Mouse (Mus musculus): Measurements from ENCODE around the gene Krt80. TPM values are rescaled to one million over a fixed set of nuclear protein-coding genes. Genes with fewer than 3 reads are reported as not detected.

Krt80 gene
- total RNA-seq, 2 experiments from 2014 or later, result 1.4 to 3.8 TPM

DNA sequence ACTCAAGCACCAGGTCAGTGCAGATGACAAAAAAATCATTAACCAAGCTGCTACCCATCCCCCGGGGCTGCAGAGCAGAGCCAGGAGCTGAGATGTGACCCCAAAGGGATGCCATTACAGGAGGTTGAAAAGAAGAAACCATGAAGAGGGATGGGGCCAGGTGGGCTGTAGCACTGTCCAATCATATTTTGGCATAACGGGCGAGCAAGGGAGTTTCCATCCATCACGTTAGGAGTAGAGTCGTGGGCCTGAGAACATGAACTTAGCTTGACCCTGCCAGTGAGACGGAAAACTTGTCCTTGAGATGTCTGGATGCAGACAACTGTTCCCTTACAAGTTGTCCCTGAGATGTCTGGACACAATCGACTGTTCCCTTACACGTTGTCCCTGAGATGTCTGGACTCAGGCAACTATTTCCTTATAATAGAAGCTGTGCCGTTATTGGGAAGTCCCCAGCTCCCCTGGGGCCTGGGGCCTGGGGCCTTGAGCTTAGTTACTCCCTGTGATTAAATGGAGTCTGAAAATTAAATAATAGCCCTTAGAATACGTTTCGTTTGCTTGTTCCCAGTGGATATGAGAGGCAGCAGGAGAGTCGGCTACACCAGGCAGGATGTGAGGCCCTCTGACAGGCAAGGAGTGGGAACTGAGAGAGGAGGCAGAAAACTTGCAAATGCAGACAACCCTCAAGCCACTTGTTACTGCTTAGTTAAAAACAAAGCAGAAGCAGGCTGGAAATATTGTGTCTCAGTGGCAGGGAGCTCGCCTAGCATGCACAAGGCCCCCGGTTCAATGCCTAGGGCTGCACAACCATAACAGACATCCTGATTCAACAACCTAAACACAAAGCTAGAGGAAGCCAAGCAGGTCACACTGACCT lies 50.8 kb downstream of the Krt80 start:
- DNase-seq (ENCODE audit: low spot score), result no peak

DNA sequence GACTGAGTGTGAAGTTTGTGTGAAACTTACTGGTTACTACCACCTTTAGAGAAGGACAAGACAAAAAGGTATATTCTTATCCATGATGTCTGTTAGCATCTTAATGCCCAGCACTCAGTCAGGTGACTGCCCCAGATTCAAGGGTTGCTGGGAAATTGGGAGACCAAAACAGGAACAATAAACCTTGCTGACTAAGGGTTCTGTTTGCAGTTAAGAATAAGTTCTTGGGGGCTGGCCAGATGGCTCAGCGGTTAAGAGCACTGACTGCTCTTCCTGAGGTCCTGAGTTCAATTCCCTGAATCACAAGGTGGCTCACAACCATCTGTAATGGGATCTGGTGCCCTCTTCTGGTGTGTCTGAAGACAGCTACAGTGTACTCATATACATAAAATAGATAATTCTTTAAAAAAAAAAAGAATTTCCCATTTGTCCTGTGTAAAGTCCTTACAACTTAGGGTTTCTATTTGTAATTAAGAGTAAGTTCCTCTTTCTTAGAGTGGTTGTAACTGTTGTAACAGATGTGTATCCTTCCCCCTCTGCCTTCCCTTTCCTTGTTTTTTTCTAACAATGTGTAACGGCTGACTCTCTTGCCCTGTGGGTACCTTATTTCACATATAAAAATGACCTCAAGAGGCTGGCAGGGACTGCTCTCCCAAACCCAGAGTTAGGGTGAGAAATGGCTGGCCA lies 52.0 kb downstream of the Krt80 start:
- DNase-seq (ENCODE audit: low spot score), result no peak

DNA sequence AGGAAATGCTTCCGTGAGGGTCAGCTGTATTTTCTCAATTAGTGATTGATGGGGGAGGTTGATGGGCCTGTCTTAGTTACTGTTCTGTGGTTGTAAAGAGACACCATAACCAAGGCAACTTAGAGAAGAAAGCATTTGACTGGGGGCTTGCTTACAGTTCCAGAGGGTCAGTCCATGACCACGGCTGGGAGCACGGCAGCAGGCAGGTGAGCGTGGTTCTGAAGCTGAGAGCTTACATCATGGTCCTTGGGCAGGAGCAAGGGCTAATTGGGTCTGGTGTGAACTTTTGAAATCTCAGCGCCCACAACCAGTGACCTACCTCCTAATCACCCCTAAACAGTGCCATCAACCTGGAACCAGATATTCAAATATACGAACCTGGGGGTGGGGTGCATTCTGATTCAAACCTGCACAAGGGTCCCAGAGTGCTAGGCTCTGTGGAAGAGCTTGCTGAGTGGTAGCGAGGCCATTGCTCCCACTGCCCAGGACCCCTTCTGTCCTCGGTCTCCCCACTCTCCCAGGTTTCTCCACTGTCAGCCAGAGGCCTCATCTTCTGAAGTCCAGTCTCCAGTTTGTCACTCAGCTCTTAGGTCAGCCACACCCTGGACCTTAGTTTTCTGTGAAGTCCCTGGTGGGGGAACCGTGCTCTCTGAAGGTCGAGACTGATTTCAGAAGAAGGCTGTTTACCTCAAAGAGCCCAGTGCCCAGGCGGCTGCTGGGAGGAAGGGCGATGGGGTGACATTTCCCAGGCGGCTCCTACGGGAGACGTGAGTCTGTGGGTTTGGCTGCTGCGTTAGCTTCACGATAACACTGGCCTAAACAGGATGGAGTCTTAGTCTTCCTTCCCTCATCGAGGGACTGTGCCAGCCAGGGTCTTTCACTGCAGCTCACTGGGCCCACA lies 52.8 kb downstream of the Krt80 start:
- DNase-seq (ENCODE audit: low spot score), result no peak

DNA sequence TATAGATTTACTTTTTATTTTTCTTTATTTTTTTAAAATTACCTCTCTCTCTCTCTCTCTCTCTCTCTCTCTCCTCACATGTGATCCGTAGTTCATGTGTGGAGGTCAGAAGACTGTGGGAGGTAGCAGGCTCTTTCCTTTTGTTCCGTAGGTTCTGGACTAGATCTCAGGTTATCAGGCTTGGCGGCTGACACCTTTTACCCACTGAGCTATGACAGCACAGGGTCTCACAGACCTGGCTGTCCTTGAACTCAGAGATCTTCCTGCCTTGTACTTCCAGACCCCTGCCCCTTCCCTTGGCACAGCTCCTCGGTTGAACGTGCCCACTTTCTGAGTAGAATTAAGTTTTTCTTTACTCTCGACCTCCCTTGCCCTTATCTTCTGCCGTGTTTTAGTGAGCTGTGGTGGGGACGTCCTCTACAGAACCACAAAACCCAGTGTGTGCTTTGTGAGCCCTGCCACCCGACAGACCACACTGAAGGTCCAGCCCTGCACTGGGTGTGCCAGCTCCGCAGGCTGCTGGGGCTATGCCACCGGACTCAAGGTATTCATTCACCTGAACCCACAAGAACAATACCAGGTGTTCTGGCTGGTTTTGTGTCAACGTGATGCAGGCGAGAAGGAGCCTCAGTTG lies 53.6 kb downstream of the Krt80 start:
- no peak for DNase-seq (ENCODE audit: low spot score)

DNA sequence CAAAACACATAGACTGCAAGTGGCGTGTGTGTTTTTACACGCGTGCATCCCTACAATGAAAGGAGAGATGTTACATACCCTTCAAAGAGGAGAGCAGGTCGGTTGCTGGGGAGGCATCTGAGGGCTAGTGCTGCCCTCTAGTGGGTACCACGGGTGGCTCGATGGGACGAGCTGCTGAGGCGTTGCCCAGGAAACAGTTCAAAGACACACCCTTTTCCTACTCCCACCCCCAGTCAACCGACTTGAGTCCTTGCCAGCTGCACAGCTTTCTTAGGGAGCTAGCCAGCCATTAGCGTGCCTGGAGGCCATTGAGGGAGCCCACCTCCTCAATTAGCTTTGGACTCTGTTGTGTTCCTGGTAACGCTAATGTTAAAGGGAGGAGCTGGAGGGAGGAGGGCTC lies 54.1 kb downstream of the Krt80 start:
- DNase-seq (ENCODE audit: low spot score), result peak; percentile 93

DNA sequence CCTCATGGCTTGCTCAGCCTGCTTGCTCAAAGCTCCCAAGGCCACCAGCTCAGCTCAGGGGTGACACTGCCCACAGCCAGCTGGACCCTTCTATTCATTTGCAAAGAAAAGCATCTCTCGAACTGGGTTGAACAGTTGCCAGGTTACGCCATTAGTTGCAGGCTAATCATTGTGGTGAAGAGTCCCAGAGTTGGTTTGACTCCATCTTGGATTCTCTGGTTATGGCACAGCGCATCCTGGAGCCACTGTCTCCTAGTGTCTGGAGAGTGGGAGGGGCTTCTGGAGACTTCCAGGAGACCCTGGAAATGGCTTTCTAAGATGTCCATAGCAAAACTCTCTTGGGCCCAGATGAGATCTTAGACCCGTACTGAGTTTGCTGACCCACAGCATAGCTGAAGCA lies 54.6 kb downstream of the Krt80 start:
- no peak for DNase-seq (ENCODE audit: low spot score)

DNA sequence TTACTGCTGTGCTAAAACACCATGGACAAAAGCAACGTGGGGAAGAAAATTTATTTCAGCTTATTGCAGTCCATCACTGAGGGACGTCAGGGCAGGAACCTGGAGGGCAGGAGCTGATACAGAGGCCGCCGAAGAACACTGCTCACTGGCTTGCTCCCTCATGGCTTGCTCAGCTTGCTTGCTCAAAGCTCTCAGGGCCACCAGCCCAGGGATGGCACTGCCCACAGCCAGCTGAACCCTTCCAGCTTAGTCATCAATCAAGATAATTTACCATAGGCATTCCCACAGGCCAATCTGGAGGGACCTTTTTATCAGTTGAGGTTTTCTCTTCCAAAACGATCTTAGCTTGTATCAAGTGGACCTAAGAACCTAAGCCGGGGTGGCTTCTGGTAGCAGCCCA lies 58.0 kb downstream of the Krt80 start:
- no peak for DNase-seq (ENCODE audit: low spot score)

DNA sequence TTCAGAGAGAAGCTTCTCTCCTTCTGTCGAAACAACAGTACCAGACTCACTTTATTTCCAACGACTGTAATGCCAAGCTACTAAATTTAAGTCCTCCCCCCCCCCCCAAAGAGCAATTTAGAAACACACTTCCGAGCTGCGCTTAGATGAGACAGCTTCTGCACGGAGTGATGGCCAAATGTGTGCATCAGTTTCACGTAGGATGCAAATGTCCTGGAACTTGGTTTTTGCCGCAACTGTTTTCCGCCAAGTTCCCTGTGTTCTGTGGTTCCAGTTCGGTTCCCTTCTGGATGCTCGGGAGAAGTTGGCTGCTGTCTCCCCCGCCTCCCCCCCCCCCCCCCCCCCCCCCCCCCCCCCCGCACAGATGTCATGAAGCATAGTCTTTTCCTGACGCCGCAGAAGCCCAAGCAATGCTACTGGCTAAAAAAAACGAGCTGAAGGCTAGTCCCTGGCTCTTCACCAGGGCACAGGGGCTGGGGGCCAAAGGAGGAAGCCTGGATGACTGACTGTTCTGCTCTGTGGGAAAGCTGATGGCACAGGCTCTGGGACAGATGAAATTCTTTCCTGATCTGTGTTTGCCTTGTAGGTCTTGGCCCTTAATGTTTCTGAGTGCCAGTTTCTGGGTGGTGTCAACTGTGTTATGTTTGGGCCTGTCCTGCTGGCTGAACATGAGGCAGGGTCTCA lies 58.7 kb downstream of the Krt80 start:
- peak; percentile 67 for DNase-seq (ENCODE audit: low spot score)

DNA sequence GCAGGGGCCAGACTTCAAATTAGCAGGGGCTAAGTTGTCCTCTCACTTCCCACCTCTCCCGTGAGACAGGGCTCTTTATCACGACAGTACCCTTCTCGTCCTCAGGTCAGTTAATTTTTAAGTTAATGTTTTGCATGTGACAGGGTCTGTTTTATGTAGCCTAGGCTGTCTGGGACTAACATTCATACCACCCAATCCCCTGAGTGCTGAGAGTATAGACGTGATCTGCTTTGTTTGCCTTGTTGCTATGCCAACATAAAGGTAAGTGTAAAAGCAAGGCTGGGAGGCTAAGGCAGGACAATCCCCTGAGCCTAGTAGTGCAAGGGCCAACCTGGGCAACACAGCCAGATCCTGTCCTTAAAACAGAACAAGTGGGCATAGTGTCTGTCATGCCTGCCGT lies 60.5 kb downstream of the Krt80 start:
- DNase-seq (ENCODE audit: low spot score), result no peak

DNA sequence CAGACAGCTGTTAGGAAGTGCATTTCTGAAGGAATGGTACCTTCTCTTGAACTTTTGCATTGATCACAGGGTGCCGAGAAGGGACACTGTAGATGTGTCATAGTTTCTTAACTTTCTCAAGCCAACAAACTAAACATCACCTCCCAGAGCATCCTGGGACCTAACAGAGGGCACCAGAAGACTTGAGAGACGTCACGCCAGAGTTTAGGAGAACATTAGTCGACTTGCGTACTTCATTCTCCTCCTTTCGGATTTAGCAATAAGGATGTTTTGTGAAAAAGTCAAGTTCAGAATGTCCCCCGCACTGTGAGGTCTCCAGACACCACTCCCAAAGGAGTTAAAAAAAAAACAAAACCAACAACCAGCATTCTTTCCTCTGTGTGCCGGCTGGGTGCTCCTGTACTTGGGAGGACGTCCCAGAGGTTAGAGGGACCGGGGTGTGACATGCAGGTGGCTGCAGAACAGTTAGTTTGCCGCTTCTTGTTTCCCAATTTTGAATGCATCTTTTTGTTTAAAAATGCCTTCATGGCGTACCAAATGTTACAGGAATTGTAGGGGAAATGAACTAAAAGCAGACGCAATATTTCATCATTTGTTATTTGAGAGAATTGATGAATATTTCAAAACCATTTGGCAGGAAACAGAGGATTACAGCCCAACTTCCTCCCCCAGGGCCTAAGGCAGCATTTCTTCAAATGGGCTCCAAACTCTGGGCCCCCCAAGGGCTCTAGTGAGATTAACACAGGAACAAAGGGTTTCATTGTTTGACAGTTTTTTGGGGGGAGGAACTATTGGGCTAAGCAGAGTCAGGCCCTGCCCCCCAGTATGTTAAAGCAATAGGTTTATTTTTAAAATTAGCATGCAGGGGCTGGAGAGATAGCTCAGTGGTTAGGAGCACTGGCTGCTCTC lies 61.3 kb downstream of the Krt80 start:
- peak; percentile 60 for DNase-seq (ENCODE audit: low spot score)

DNA sequence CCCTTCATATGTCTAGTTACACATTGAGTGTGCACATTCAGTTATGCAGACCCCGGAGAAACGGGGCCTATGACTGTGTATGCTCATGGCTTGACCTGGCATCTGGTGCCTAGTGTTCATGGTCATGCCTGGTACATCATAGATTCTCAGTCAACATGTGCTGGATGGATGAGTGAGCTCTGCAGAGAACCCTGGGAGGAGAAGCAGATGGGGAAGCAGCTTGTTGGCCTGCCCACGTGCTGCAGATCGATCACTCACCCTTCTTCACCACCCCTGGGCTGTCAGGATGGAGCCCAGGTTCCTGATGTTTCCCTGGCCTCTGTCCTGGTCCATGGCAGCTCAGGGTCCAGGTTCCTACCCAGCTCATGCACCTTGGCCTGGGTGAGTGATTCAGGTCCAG lies 63.5 kb downstream of the Krt80 start:
- no peak for DNase-seq (ENCODE audit: low spot score)

DNA sequence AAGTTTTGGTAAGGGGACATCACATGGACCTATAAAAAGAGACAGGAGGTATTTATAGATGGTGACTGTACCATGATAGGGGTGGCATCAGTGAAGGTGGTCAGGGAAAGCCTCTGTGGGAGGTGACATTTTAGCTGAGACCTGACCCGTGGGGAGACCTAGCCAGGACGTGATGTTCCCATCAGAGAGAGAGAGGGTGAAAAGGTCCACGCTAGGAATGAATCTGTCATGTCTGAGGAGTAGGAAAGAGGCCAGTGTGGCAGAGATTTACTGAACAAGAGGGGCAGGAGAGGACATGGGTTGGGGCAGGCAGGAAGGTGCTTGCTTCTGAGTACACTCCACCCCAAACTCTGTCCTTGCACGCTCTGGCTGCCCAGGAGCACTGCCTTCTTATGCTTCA lies 66.1 kb downstream of the Krt80 start:
- peak; percentile 82 for DNase-seq (ENCODE audit: low spot score)

DNA sequence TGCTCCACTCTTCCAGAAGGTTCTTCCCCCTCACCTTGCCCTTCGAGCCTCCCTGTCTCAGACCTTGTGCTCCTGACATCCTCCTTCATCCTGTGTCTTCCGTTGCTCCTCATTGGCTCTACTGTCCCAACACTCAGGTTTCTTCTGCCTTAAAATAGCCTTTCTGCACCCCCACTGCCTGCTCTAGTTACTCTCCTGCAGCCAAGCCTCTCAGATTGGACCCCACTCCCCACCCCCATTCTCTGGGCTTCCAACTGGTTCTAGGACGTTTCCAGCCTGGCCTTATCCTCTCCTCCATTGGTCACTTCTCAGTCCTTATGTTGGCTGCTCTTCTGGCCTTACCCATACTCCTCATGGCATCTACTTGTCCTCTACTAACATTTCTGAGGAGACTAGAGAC lies 67.8 kb downstream of the Krt80 start:
- peak; percentile 86 for DNase-seq (ENCODE audit: low spot score)

DNA sequence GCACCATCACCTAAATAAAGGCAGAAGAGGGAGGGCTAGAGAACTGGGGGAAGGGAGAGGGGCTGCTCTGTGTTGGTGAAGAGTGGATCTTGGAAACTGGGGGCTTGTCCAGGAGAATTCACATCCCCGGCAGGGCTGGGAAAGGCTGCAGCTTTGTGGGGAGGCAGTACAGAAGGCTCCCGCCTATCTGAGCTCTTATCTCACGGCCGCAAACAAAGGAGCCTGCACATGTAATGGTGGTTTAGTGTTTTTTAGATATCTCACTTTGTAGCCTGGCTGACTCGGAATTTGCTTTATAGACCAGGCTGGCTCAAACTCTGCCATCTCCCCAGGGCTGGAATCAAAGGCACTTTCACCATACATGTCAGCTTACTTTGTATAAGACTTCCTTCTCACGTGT lies 69.8 kb downstream of the Krt80 start:
- DNase-seq (ENCODE audit: low spot score), result no peak

DNA sequence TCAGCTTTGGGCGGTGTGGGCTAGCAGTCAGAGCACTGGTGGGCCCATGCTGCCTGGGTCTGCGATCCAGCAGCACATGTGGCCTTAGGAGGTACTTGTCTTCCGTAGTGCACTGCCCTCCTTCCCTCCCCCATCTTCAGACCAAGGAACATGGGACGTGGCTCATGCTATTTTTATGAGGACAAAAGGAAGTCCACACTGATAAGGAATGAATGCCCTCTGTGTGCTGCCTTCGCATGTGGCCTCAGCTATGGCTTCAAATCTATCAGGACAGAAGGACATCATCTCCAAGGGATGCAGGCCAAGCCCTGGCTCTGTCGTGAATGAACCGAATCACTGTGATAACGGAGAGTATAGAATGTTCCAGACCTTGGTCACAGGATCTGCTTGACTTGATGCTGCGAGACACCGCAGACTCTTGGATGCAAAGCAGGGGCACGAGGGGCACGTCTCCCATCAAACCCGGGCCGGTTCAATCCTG lies 70.4 kb downstream of the Krt80 start:
- DNase-seq (ENCODE audit: low spot score), result no peak

DNA sequence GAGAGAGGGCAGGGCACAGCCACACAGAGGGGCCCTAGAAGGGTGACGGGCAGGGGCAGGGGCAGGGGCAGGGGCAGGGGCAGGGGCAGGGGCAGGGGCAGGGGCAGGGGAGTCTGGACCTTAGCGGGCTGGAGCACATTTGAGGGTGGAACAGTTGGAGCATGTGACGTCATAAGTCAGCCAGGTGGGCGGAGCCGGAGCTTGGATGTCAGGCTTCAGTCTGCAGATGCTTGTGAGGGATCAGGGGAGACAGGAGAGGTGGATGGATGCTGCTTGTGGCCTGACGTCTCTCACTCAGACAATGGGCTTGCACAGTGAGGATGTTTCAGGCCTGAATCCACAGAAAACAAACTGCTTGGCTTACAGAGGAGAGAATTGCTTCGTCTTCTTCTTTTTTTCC lies 71.4 kb downstream of the Krt80 start:
- no peak for DNase-seq (ENCODE audit: low spot score)

DNA sequence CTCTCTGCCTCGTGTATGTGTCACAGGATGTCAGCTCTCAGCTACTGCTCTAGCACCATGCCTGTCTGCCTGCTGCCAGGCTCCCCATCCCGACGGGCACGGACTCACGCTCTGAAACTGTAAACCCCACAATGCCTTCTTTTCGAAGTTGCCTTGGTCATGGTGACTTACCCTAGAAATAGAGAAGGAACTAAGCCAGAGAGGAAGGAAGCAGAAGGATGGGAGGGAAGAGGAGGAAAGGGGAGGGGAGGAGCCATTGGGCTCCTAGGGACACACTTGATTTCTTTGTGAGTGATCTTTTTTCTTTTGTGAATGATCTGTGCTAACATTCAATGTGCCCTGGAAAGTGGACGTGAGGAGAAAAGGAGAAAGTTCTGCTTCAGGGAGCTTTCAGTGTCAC lies 72.0 kb downstream of the Krt80 start:
- no peak for DNase-seq (ENCODE audit: low spot score)
